Mouse (Mus musculus): ENCODE measurements at regions not wholly inside any gene's neighbourhood (a gene's known extent, or its start where the extent isn't known, plus 50 kb on each side); places are given as distances from the start of the nearest gene placed in this dataset.

DNA sequence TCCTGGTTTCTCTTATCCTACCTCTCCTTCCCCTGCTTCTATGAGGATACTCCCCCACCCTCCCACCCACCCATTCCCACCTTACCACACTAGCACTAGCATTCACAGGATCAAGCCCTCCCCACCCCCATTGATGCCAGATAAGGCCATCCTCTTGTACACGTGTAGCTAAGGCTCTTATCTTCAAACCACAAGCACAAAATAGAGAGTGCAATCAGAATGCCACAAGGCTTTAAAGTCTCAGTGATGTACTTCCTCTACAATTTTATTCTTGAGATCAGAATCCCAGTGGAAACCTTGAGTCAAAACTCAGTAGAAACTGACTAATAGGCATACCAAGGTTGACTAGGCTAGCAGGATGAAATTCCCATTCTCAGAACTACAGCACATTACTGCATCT is 348.4 kb downstream of the Speer2 start:
- DNase-seq (ENCODE audit: low spot score in 2 of 2), result no peak

GRCm38 (mm10) chr16:69477317-69477716 is 386.2 kb downstream of the Speer2 start:
- no peak for DNase-seq (ENCODE audit: low spot score in 2 of 2)

DNA sequence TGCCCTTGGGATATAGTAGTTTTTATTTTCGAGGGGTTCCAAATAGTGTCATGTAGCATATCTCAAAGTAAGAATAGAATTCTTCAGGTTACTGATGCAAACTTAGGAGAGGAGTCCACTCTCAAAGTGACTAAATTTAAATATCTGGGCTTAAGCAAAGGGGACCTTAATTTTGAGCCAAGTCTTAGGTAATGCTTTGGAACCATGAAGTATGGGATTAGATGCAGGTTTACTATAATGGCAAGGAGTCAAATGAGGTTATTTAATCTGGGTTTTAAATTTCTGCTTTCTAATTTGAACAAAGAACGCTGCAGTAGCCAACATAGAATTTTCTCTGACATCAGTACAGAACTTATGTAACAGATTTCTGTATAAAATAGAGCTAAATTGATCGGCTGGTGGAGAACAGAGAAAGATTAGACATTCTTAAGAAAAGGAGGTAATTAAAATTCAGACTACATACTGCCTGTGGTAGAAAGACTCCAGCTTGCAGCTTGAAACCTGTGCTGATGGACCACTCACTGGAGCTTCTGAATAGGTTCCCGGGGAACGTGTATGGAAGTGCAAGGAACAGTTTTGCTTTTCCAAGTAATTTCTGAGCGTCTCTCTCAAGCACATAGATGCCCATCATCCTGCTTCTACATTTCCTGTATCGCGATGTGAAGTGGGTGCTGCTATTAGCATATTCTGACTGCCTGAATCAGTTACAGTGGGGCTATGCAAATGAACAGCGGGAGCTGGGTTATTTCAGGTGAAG is 394.3 kb downstream of the Speer2 start:
- DNase-seq (ENCODE audit: low spot score in 2 of 2), result peak; percentile 31 to 47

- DNase-seq (ENCODE audit: low spot score in 2 of 2), result no peak
These were observed 404.4 kb downstream of the Speer2 start for GRCm38 (mm10) chr16:69459171-69459570.

DNA sequence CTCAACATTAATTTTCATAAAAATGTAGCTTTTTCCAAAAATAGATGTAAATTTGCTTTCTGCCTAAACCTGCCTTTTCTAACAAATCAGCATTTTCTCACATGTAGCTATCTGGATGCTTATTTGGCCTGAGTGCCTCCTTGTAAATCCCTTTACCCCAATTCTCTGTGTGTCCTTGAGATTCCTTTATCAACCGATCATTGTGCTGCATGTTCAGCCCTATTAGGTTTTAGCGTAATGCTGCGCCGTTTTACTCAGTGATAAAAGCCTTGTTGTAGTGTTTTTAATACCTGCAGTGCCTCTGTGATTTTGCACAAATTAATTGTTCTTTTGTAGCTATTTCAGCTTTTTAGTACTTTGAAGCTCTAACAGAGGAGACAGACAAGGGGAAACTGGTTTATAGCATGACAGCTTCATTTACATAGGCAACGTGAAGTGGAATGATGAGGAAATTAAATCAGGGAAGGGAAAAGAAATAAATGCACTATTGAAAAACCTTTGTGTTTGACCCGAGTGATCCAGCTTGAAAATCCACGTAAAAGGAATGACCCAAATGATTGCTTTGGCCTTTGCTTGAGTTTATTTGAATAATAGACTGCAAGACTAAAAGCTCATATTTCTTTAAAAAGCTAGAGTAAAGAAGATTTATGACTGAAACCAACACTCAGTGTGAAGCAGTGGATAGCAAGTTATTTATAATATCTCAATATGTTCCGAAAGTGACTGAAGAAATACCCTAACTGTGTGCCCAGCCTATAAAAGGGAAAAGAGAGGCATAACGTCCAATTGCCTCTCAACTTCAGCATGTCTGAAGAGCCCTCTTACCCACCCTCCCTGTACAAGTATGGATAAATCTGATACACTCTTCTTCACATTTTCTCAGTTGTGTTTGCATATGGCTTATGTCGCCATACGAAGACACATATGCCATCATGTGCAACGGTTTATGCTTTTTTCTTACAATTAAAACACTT is 438.6 kb downstream of the Speer2 start:
- DNase-seq (ENCODE audit: low spot score in 2 of 2), result no peak

Data from left cerebral cortex, adult 9 months (tissue).